Mouse (Mus musculus) brain, embryonic 14.5 days (tissue): ENCODE measurements around the gene Gm12184. TPM values are rescaled to one million over a fixed set of nuclear protein-coding genes. Genes with fewer than 3 reads are reported as not detected.
"Not testable (repeated sequence)": the region's sequence is repeated elsewhere in the genome, so short reads cannot be mapped to it uniquely, and the experiment has no call there.

ENCODE experiments used
- DNase-seq: peaks from one replicate; pipeline ENCODE4 v3.0.0-alpha.2; 2011; ENCODE audit warnings: low read depth
- CTCF ChIP-seq: fragments of 200-500 bp; IDR thresholded peaks from 2 replicates; pipeline ENCODE4 v1.5.1; 2012; ENCODE audit warnings: inconsistent platforms, mild to moderate bottlenecking, moderate library complexity, borderline replicate concordance; ENCODE audit not compliant: insufficient read depth, insufficient read length; ENCODE audit errors: extremely low read depth
- POLR2A ChIP-seq: fragments of 200-500 bp; IDR thresholded peaks from 2 replicates; pipeline ENCODE4 v1.6.1; 2012; ENCODE audit warnings: mild to moderate bottlenecking, inconsistent platforms, borderline replicate concordance; ENCODE audit not compliant: poor library complexity, insufficient read depth, insufficient read length, severe bottlenecking; ENCODE audit errors: extremely low read depth
- polyA plus RNA-seq: library from polyadenylated mRNA; depleted of rRNA; stranded (reverse); fragments of >200 nt; gene quantifications from 2 replicates; pipeline ENCODE4 v1.2.3, GENCODE M21; 2012; rRNA removed

Gm12184 gene
- 34.5 and 47.1 TPM in 2 replicates for polyA plus RNA-seq

- DNase-seq, result not testable (repeated sequence)
Observed at GRCm38 (mm10) chr11:48825979-48826751, at the start of gene Gm12184, which contains the start of gene Trim7. TSS of gene Gm12184 (minus strand) at chr11:48826655. TSS of gene Trim7 (plus strand) at chr11:48826140.

- not testable (repeated sequence) for DNase-seq
Observed at GRCm38 (mm10) chr11:48875343-48875837, 48.9 kb upstream of the Gm12184 start.

- peak; percentile 75 for DNase-seq
- TF ChIP-seq CTCF (peak; percentile 72; the same call in 1 of the 2 replicates), POLR2A (no peak)
Observed at GRCm38 (mm10) chr11:48874465-48874864, 48.0 kb upstream of the Gm12184 start.

DNA sequence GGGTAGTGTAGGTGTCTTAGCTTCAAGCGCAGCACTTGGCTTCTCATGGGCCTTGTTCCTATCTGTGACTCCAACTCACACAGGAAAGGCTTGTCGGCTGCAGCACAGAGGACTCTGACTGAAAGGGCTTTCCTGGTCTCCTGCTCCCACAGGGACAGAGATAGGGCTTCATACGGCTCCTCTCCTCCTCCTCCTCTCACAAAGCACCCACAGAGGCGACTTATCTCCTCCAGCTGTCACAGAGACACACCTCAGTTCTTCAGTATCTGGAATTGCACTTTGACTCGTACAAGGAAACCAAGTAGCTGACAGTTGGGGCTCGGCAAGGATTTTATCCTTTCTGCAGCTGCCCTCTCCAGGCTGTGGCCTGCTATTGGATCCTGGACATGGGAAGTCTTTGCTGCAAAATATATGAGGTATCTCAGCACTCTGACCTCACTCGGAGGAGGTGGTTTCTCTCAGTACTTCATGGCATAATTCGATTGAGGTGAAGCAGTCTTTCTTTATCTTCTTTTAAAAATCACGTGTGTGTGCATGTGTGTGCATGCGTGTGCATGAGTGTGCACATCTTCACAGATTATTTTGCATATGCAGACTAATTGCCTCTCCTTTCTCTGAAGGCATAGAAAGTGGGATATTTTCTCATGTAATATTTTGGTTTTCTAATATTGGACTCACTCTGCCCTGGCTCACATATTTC lies 47.3 kb upstream of the Gm12184 start:
- no peak for TF ChIP-seq POLR2A
- no peak for TF ChIP-seq CTCF
- no peak for DNase-seq

GRCm38 (mm10) chr11:48872695-48873300 lies 46.3 kb upstream of the Gm12184 start:
- no peak for TF ChIP-seq CTCF
- TF ChIP-seq POLR2A, result no peak

GRCm38 (mm10) chr11:48871817-48872541 lies 45.5 kb upstream of the Gm12184 start:
- DNase-seq, result peak; percentile 21

More at GRCm38 (mm10) chr11:48872695-48873300, 46.3 kb upstream of the Gm12184 start:
- DNase-seq, result no peak

DNA sequence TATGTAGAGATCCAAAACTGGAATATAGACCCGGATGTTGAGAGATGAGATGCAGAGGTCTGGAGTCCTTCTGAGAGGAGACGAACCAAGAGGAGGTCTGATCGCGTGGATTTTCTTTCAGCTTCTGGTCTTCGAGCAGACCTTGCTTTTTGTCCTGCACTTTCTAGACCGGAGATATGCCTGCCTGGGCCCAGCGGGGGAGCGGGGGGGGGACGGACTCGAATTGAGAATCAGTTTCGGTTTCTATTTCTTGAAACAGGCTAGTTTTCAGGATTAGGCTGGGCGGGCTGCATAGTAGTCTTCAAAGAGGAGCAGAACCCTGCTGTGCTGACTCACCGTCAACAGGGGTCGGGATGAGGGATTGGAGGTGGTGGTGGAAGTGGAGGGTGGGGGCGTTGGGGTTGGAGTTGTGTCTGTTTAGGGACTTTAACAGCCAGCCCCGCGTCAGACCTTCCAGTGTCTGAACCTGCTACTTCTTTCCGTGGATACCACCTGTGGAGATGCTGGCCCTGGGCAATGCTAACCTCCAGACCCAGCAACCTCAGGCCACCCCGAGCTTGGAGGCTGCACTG lies 44.8 kb upstream of the Gm12184 start, which contains the start of gene Irgm1:
Irgm1 (minus strand) TSS at position 483 of the 572 bp plus-strand sequence.
- TF ChIP-seq CTCF (peak; percentile 15; the same call in 1 of the 2 replicates), POLR2A (no peak)
- DNase-seq, result peak; percentile 46

More at GRCm38 (mm10) chr11:48871817-48872541, 45.5 kb upstream of the Gm12184 start:
- TF ChIP-seq POLR2A (no peak), CTCF (no peak)

- TF ChIP-seq POLR2A, result no peak
- no peak for TF ChIP-seq CTCF
- DNase-seq, result no peak
Observed at GRCm38 (mm10) chr11:48870781-48871180, 44.3 kb upstream of the Gm12184 start.

DNA sequence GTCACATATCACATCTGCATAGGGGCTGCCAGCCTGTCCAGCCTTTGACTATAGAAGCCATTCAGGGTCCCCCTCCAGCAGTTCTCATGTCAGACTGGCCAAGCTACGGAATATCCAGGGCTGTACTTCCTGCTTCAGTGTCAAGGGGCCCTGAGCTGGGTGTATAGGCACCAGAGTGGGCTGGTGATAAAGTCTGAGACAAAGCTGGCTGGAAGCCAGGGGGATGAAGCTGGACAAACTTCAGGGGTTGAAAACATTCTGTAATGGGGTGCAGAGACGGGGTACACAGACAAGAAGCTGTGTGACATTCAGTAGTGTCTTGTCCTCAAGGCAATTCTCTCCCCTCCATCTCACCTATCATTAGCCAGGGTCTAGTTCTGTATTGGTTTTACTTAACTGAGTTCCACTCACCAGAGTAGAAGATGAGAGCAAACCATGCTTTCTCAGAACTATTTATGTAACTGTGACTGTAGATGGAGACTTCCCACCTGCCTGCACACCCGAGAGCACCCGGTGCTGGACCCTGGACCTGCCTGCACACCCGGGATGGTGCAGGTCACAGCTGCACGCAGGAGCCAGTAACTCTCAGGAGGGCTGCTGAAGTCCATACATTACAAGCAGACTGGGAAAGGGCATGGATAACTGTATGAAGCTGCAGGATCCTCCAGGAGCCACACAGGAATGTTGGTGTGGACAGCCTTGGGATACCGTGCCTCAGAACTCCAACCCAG lies 43.1 kb upstream of the Gm12184 start:
- no peak for DNase-seq
- no peak for TF ChIP-seq CTCF
- TF ChIP-seq POLR2A, result no peak

DNA sequence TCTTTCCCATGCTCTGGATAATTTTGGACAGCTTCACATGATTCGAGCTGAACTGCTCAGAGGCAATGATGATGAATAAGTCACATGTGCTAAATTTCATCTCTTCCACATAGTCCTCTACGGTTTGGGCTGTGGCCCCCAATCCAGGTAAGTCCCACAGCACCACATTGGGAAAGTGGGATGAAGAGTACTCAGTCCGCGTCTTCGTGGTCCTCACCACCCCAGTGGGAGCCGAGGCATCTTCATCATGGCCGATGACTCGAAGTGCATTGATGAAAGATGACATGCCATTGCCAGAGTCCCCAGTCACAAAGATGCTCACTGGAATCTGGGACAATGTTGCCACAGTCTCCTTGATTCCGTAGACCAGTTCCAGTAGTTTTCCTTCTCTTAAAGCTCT lies 40.0 kb upstream of the Gm12184 start:
- DNase-seq, result no peak
- no peak for TF ChIP-seq POLR2A
- TF ChIP-seq CTCF, result no peak
